Mouse (Mus musculus): ENCODE data around the gene Smad6. TPM values are rescaled to one million over a fixed set of nuclear protein-coding genes. Genes with fewer than 3 reads are reported as not detected.

Gene Smad6
- total RNA-seq, 1 experiment: 8.7 TPM

DNA sequence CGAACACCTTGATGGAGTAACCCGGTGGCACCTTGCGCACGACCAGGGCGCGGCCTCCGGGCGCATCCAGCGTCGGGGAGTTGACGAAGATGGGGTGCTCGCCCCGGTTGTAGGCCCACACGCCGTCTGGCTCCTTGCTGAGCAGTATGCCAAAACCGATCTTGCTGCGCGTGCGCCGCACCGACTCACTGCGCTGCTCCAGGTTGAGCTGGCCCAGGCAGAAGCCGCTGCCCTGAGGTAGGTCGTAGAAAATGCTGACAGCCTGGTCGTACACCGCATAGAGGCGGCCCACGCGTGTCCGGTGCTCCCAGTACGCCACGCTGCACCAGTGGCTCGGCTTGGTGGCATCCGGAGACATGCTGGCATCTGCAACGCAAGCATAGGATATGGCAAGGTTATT, 68.2 kb downstream of the Smad6 start:
- Histone ChIP-seq H3K4me3 (ENCODE audit: insufficient read depth in 1 of 2, low read depth in 1 of 2, low read length in 2 of 2, poor library complexity in 1 of 2, severe bottlenecking in 1 of 2) (peak overlapping the region; percentile 48 to 66), H3K27ac (ENCODE audit: insufficient read depth, low read depth, low read length, poor library complexity, severe bottlenecking) (no peak overlapping the region), H3K9ac (ENCODE audit: insufficient read depth, low read depth, low read length, poor library complexity, severe bottlenecking) (peak overlapping the region; percentile 72; the same call in 1 of the 2 replicates), H3K36me3 (ENCODE audit: control insufficient read depth, insufficient read depth, low read length, poor library complexity, severe bottlenecking) (no peaks in the 10 kb centered on the region; the same call in 1 of the 2 replicates), H3K9me3 (ENCODE audit: control insufficient read depth, insufficient read depth, low read depth, low read length) (no peaks in the 10 kb centered on the region), H3K4me1 (ENCODE audit: control insufficient read depth in 2 of 2, insufficient read depth in 2 of 2, low read length in 2 of 2, poor library complexity in 1 of 2) (peaks cover under 1 to 15% of the 10 kb centered on the region in 2 experiments; a peak in 3 of 4 replicates)
- peak; percentile 21 for DNase-seq (ENCODE audit: low read depth, low spot score)
- in situ Hi-C loops (cut with MboI; ENCODE audit: low sequenced_read_pairs in 2 of 2, unreplicated experiment in 2 of 2): no loop called here
- TF ChIP-seq ZNF384 (IDR thresholded peaks at IDR 0.05; ENCODE audit: low read depth, low read length) (no peak), ZC3H11A (IDR thresholded peaks at IDR 0.05; ENCODE audit: borderline replicate concordance, low read depth, low read length) (no peak), CHD2 (IDR thresholded peaks at IDR 0.05; ENCODE audit: low read depth, low read length) (no peak)

DNA sequence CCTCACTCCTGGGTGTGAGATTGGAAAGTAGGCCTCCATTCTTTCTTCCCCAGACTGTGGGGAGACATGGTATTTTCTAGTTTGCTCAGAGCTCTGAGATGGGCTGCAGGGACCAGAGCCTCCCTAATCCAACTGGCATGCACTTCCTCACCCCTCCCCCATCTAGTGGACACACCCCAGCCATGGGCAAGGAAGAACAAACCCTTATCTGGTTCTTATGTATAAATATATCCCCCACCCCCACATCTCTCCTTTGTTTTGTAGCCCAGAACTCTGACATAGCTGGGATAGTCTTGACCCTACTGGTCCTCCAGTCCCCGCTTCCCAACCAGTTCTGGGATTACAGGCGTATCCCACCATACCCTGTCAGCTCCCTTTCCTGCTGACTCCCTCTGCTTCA, 69.3 kb downstream of the Smad6 start:
- H3K9ac ChIP-seq (ENCODE audit: insufficient read depth, low read depth, low read length, poor library complexity, severe bottlenecking): no peak overlapping the region
- H3K4me3 ChIP-seq (ENCODE audit: insufficient read depth in 1 of 2, low read depth in 1 of 2, low read length in 2 of 2, poor library complexity in 1 of 2, severe bottlenecking in 1 of 2): no peak overlapping the region
- H3K4me1 ChIP-seq (ENCODE audit: control insufficient read depth in 2 of 2, insufficient read depth in 2 of 2, low read length in 2 of 2, poor library complexity in 1 of 2): peaks cover 0 to 6% of the 10 kb centered on the region in 2 experiments; a peak in 1 of 4 replicates
- no peaks in the 10 kb centered on the region for H3K9me3 ChIP-seq (ENCODE audit: control insufficient read depth, insufficient read depth, low read depth, low read length)
- H3K27ac ChIP-seq (ENCODE audit: insufficient read depth, low read depth, low read length, poor library complexity, severe bottlenecking): no peak overlapping the region
- TF ChIP-seq ZNF384 (IDR thresholded peaks at IDR 0.05; ENCODE audit: low read depth, low read length) (no peak), HCFC1 (IDR thresholded peaks at IDR 0.05; ENCODE audit: borderline replicate concordance, insufficient read depth, low read length) (no peak), CHD2 (IDR thresholded peaks at IDR 0.05; ENCODE audit: low read depth, low read length) (no peak), MAFK (IDR thresholded peaks at IDR 0.05; ENCODE audit: insufficient read depth, low read depth, low read length) (no peak), ZC3H11A (IDR thresholded peaks at IDR 0.05; ENCODE audit: borderline replicate concordance, low read depth, low read length) (no peak)
- in situ Hi-C loops (cut with MboI; ENCODE audit: low sequenced_read_pairs in 2 of 2, unreplicated experiment in 2 of 2): no loop called here
- no peaks in the 10 kb centered on the region; the same call in 1 of the 2 replicates for H3K36me3 ChIP-seq (ENCODE audit: control insufficient read depth, insufficient read depth, low read length, poor library complexity, severe bottlenecking)
- no peak for DNase-seq (ENCODE audit: low read depth, low spot score)

DNA sequence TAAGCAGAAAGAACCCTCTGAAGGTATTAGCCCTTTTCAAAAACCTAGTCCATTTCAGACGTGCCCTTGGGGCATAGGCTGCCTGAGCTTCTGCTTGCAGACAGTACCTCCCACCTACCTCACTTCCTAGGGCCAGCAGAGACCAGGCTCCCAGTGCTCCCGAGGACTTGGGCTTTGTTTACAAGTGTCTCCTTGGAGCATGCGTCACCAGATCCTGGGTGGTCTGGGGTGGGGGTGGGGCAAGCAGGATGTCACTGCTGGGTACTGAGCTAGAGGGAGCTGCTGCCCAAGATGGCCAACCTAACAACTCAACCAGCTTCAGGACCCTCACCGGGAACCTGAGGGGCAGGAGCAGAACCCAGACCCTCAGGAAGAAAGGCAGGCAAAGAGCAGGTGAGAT, 71.5 kb downstream of the Smad6 start:
- no peak for DNase-seq (ENCODE audit: low read depth, low spot score)
- TF ChIP-seq HCFC1 (IDR thresholded peaks at IDR 0.05; ENCODE audit: borderline replicate concordance, insufficient read depth, low read length) (no peak), ZNF384 (IDR thresholded peaks at IDR 0.05; ENCODE audit: low read depth, low read length) (no peak), MAFK (IDR thresholded peaks at IDR 0.05; ENCODE audit: insufficient read depth, low read depth, low read length) (no peak), ZC3H11A (IDR thresholded peaks at IDR 0.05; ENCODE audit: borderline replicate concordance, low read depth, low read length) (no peak)
- Histone ChIP-seq H3K36me3 (ENCODE audit: control insufficient read depth, insufficient read depth, low read length, poor library complexity, severe bottlenecking) (no peaks in the 10 kb centered on the region; the same call in 1 of the 2 replicates), H3K9me3 (ENCODE audit: control insufficient read depth, insufficient read depth, low read depth, low read length) (no peaks in the 10 kb centered on the region), H3K4me1 (ENCODE audit: control insufficient read depth in 2 of 2, insufficient read depth in 2 of 2, low read length in 2 of 2, poor library complexity in 1 of 2) (peaks cover 0 to 6% of the 10 kb centered on the region in 2 experiments; a peak in 1 of 4 replicates), H3K27ac (ENCODE audit: insufficient read depth, low read depth, low read length, poor library complexity, severe bottlenecking) (no peak overlapping the region), H3K4me3 (ENCODE audit: insufficient read depth in 1 of 2, low read depth in 1 of 2, low read length in 2 of 2, poor library complexity in 1 of 2, severe bottlenecking in 1 of 2) (no peak overlapping the region), H3K9ac (ENCODE audit: insufficient read depth, low read depth, low read length, poor library complexity, severe bottlenecking) (no peak overlapping the region)
- in situ Hi-C loops (cut with MboI; ENCODE audit: low sequenced_read_pairs in 2 of 2, unreplicated experiment in 2 of 2): no loop called here

DNA sequence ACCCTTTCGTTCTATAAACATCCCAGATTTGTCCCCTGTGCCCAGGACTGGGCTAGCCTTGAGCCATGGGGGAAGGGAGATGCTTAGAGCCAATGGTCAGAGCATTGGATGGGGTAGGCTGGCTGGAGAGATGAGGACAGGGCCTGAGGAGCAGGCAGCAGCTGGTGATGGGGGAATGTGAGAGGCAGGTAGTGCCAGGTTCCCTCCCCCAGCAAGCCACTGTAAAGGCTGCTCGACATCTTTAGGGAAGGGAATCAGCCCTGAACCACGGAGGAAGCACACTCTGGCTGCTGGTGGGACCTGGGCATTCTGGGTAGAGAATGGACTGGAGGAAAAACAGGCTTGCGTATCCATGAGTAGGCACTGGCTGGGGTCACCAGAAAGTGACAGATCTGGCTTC, 72.5 kb downstream of the Smad6 start:
- Histone ChIP-seq H3K36me3 (ENCODE audit: control insufficient read depth, insufficient read depth, low read length, poor library complexity, severe bottlenecking) (no peaks in the 10 kb centered on the region; the same call in 1 of the 2 replicates), H3K9me3 (ENCODE audit: control insufficient read depth, insufficient read depth, low read depth, low read length) (no peaks in the 10 kb centered on the region), H3K27ac (ENCODE audit: insufficient read depth, low read depth, low read length, poor library complexity, severe bottlenecking) (no peak overlapping the region), H3K9ac (ENCODE audit: insufficient read depth, low read depth, low read length, poor library complexity, severe bottlenecking) (no peak overlapping the region), H3K4me1 (ENCODE audit: control insufficient read depth in 2 of 2, insufficient read depth in 2 of 2, low read length in 2 of 2, poor library complexity in 1 of 2) (peaks cover 0 to 6% of the 10 kb centered on the region in 2 experiments; a peak in 1 of 4 replicates), H3K4me3 (ENCODE audit: insufficient read depth in 1 of 2, low read depth in 1 of 2, low read length in 2 of 2, poor library complexity in 1 of 2, severe bottlenecking in 1 of 2) (no peak overlapping the region)
- TF ChIP-seq HCFC1 (IDR thresholded peaks at IDR 0.05; ENCODE audit: borderline replicate concordance, insufficient read depth, low read length) (no peak), ZNF384 (IDR thresholded peaks at IDR 0.05; ENCODE audit: low read depth, low read length) (no peak), MAFK (IDR thresholded peaks at IDR 0.05; ENCODE audit: insufficient read depth, low read depth, low read length) (no peak), ZC3H11A (IDR thresholded peaks at IDR 0.05; ENCODE audit: borderline replicate concordance, low read depth, low read length) (no peak), CHD2 (IDR thresholded peaks at IDR 0.05; ENCODE audit: low read depth, low read length) (no peak)
- no peak for DNase-seq (ENCODE audit: low read depth, low spot score)
- in situ Hi-C loops (cut with MboI; ENCODE audit: low sequenced_read_pairs in 2 of 2, unreplicated experiment in 2 of 2): no loop called here

- no peak overlapping the region for H3K9ac ChIP-seq (ENCODE audit: insufficient read depth, low read depth, low read length, poor library complexity, severe bottlenecking)
Measured at GRCm38 (mm10) chr9:63942608-63942982, 79.3 kb downstream of the Smad6 start.

More at GRCm38 (mm10) chr9:63942608-63942982, 79.3 kb downstream of the Smad6 start:
- H3K4me1 ChIP-seq (ENCODE audit: control insufficient read depth in 2 of 2, insufficient read depth in 2 of 2, low read length in 2 of 2, poor library complexity in 1 of 2): no peaks in the 10 kb centered on the region
- DNase-seq (ENCODE audit: low read depth, low spot score): no peak
- H3K9me3 ChIP-seq (ENCODE audit: control insufficient read depth, insufficient read depth, low read depth, low read length): no peaks in the 10 kb centered on the region
- no peaks in the 10 kb centered on the region for H3K36me3 ChIP-seq (ENCODE audit: control insufficient read depth, insufficient read depth, low read length, poor library complexity, severe bottlenecking)
- no peak for TF ChIP-seq MAFK (IDR thresholded peaks at IDR 0.05; ENCODE audit: insufficient read depth, low read depth, low read length)
- H3K27ac ChIP-seq (ENCODE audit: insufficient read depth, low read depth, low read length, poor library complexity, severe bottlenecking): no peak overlapping the region
- in situ Hi-C loops (cut with MboI; ENCODE audit: low sequenced_read_pairs in 2 of 2, unreplicated experiment in 2 of 2): no loop called here
- no peak overlapping the region for H3K4me3 ChIP-seq (ENCODE audit: insufficient read depth in 1 of 2, low read depth in 1 of 2, low read length in 2 of 2, poor library complexity in 1 of 2, severe bottlenecking in 1 of 2)

Data from ES-E14 (cell line).